8 mouse cellular contexts compared by ENCODE assay signal in the genomic region with DNA sequence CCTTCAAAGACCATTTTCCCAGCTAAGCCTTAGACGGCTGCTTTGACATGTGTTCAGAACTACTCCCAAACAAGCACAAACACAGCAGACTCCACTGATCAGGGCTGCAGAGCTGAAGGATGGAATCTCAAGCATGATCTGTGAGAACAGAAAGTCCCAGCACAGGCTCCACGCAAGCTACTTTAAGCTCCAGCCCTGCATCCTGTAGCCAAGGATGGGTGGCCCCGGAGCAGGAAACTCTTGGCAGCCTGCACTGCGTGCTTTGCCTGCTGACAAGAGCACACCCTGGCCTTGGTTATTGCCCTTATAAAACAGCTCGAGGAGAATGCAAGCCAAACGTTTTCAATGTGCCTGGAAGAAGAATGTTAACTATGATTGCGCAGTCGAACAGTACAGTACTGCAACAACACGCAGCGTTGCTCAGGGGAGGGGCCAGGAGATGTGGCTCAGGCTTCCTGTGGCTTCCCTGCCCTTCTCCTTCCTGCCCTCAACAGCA.
DNase-seq lines count a peak whose midpoint lies in the region; ATAC-seq and TF ChIP-seq lines count a peak whose summit lies in the region.

No protein-coding gene starts in this region.

- under 1% methylated on average over 10 of the region's 10 CpGs for WGBS in lung, adult 2 months

- peak; percentile 41 for DNase-seq in CD4-positive, CD25-positive, alpha-beta regulatory T cell, adult 2 months (ENCODE audit: low read depth, low spot score)
- peak; percentile 45 to 69 for DNase-seq in frontal cortex, postnatal 10 days (ENCODE audit: low spot score in 2 of 2)
- peak; percentile 24 to 48 for DNase-seq in layer of hippocampus, adult 8-10 months (ENCODE audit: low spot score in 2 of 2)
- DNase-seq in lung, adult 2 months, result peak; percentile 69
- peak; percentile 48 for DNase-seq in ovary, postnatal 14 days (ENCODE audit: low spot score)
- DNase-seq in urinary bladder, postnatal 14 days (ENCODE audit: low spot score), result peak; percentile 88

- ATAC-seq in hematopoietic stem cell, adult 5-6 weeks (replicated peaks in 1 of 2; ENCODE audit: insufficient read depth in 1 of 2, low FRiP score in 2 of 2, low TSS enrichment in 1 of 2, low read depth in 1 of 2, poor library complexity in 2 of 2, severe bottlenecking in 2 of 2), result peak; percentile 98

- TF ChIP-seq CTCF in bone marrow macrophage, adult 2 months (IDR thresholded peaks at IDR 0.05; ENCODE audit: low read depth, low read length), result no peak
- no peak for TF ChIP-seq CTCF in lung, adult 2 months (IDR thresholded peaks at IDR 0.05; ENCODE audit: insufficient read depth, low read length)

- peak overlapping the region; percentile 36 for H3K4me3 ChIP-seq in bone marrow macrophage, adult 2 months (ENCODE audit: insufficient read depth, low read length)
- no peak overlapping the region for H3K4me3 ChIP-seq in lung, adult 2 months (replicated peaks; ENCODE audit: extremely low read depth, low read depth, low read length)

- H3K4me1 ChIP-seq in bone marrow macrophage, adult 2 months (ENCODE audit: control insufficient read depth, insufficient read depth, low read length), result peaks cover 16% of the 10 kb centered on the region
- H3K4me1 ChIP-seq in lung, adult 2 months (ENCODE audit: control insufficient read depth, insufficient read depth, low read length), result peaks cover 3% of the 10 kb centered on the region

- peak overlapping the region; percentile 53 for H3K27ac ChIP-seq in bone marrow macrophage, adult 2 months (ENCODE audit: insufficient read depth, low read depth, low read length)

- TF ChIP-seq POLR2A in bone marrow macrophage, adult 2 months (IDR thresholded peaks at IDR 0.05; ENCODE audit: borderline replicate concordance, low read depth, low read length), result no peak
- TF ChIP-seq POLR2A in lung, adult 2 months (IDR thresholded peaks at IDR 0.05; ENCODE audit: borderline replicate concordance, extremely low read depth, low read depth, low read length), result peak; percentile 30; the same call in 1 of the 2 replicates

Comparison
In these comparisons a context has a peak if more than half of its experiments do, and no peak if none do; other contexts are left out.
1. DNase-seq: peak in every context shown above with its lines; median percentile 88 in urinary bladder, postnatal 14 days; 69 in lung, adult 2 months; 57 in frontal cortex, postnatal 10 days; 48 in ovary, postnatal 14 days; 41 in CD4-positive, CD25-positive, alpha-beta regulatory T cell, adult 2 months; 36 in layer of hippocampus, adult 8-10 months.